Mouse (Mus musculus): Measurements from ENCODE around the gene Pard6b. TPM values are rescaled to one million over a fixed set of nuclear protein-coding genes. Genes with fewer than 3 reads are reported as not detected.

Gene Pard6b
- polyA plus RNA-seq, 1 experiment from 2014 or later = 2.9 TPM

GRCm38 (mm10) chr2:168119123-168119522 lies 38.3 kb downstream of the Pard6b start:
- H3K4me2 ChIP-seq (ENCODE audit: low read depth, low read length) = no peak overlapping the region
- H3K4me3 ChIP-seq (ENCODE audit: low read depth, low read length) = no peak overlapping the region
- no peak overlapping the region for H3K27ac ChIP-seq (replicated peaks; ENCODE audit: low read depth, low read length)
- DNase-seq (ENCODE audit: low spot score) (no peak), ATAC-seq (ENCODE audit: low read depth) (no peak)
- 61% methylated on average over 10 of the region's 12 CpGs for WGBS
- H3K36me3 ChIP-seq (ENCODE audit: control insufficient read depth, insufficient read depth, low read length) = no peaks in the 10 kb centered on the region
- no peaks in the 10 kb centered on the region for H3K9me3 ChIP-seq (ENCODE audit: control insufficient read depth, low read length)
- H3K9ac ChIP-seq (ENCODE audit: low read depth, low read length) = no peak overlapping the region
- no peaks in the 10 kb centered on the region for H3K27me3 ChIP-seq (replicated peaks; ENCODE audit: control insufficient read depth, insufficient read depth, low read length)
- H3K4me1 ChIP-seq (ENCODE audit: control insufficient read depth, insufficient read depth, low read length) = peaks cover 18% of the 10 kb centered on the region; the same call in 1 of the 2 replicates

- Histone ChIP-seq H3K27me3 (replicated peaks; ENCODE audit: control insufficient read depth, insufficient read depth, low read length) (no peaks in the 10 kb centered on the region), H3K9me3 (ENCODE audit: control insufficient read depth, low read length) (no peaks in the 10 kb centered on the region), H3K36me3 (ENCODE audit: control insufficient read depth, insufficient read depth, low read length) (no peaks in the 10 kb centered on the region), H3K4me2 (ENCODE audit: low read depth, low read length) (no peak overlapping the region), H3K9ac (ENCODE audit: low read depth, low read length) (no peak overlapping the region), H3K4me1 (ENCODE audit: control insufficient read depth, insufficient read depth, low read length) (peaks cover 9% of the 10 kb centered on the region; the same call in 1 of the 2 replicates), H3K27ac (replicated peaks; ENCODE audit: low read depth, low read length) (no peak overlapping the region), H3K4me3 (ENCODE audit: low read depth, low read length) (no peak overlapping the region)
- ATAC-seq (ENCODE audit: low read depth) (no peak), DNase-seq (ENCODE audit: low spot score) (no peak)
- WGBS = 86% methylated on average over 4 of the region's 4 CpGs
Observed at GRCm38 (mm10) chr2:168120906-168121305, 40.1 kb downstream of the Pard6b start.

- ATAC-seq (ENCODE audit: low read depth) (no peak), DNase-seq (ENCODE audit: low spot score) (no peak)
- no peak overlapping the region for H3K9ac ChIP-seq (ENCODE audit: low read depth, low read length)
- no peak overlapping the region for H3K27ac ChIP-seq (replicated peaks; ENCODE audit: low read depth, low read length)
- H3K4me1 ChIP-seq (ENCODE audit: control insufficient read depth, insufficient read depth, low read length) = no peaks in the 10 kb centered on the region
- H3K27me3 ChIP-seq (replicated peaks; ENCODE audit: control insufficient read depth, insufficient read depth, low read length) = no peaks in the 10 kb centered on the region
- no peaks in the 10 kb centered on the region for H3K9me3 ChIP-seq (ENCODE audit: control insufficient read depth, low read length)
- H3K4me2 ChIP-seq (ENCODE audit: low read depth, low read length) = no peak overlapping the region
- no peak overlapping the region for H3K4me3 ChIP-seq (ENCODE audit: low read depth, low read length)
- 84% methylated on average over 6 of the region's 6 CpGs for WGBS
- H3K36me3 ChIP-seq (ENCODE audit: control insufficient read depth, insufficient read depth, low read length) = no peaks in the 10 kb centered on the region
Observed at GRCm38 (mm10) chr2:168123652-168124051, 42.8 kb downstream of the Pard6b start.

GRCm38 (mm10) chr2:168125288-168126089 lies 44.7 kb downstream of the Pard6b start:
- Histone ChIP-seq H3K27me3 (replicated peaks; ENCODE audit: control insufficient read depth, insufficient read depth, low read length) (no peaks in the 10 kb centered on the region), H3K36me3 (ENCODE audit: control insufficient read depth, insufficient read depth, low read length) (no peaks in the 10 kb centered on the region), H3K9ac (ENCODE audit: low read depth, low read length) (no peak overlapping the region), H3K4me1 (ENCODE audit: control insufficient read depth, insufficient read depth, low read length) (no peaks in the 10 kb centered on the region), H3K9me3 (ENCODE audit: control insufficient read depth, low read length) (no peaks in the 10 kb centered on the region), H3K27ac (replicated peaks; ENCODE audit: low read depth, low read length) (no peak overlapping the region), H3K4me2 (ENCODE audit: low read depth, low read length) (no peak overlapping the region), H3K4me3 (ENCODE audit: low read depth, low read length) (no peak overlapping the region)
- ATAC-seq (ENCODE audit: low read depth) = no peak
- DNase-seq (ENCODE audit: low spot score) = no peak
- 31% methylated on average over 11 of the region's 11 CpGs for WGBS

- Histone ChIP-seq H3K4me3 (ENCODE audit: low read depth, low read length) (no peak overlapping the region), H3K27me3 (replicated peaks; ENCODE audit: control insufficient read depth, insufficient read depth, low read length) (no peaks in the 10 kb centered on the region), H3K9ac (ENCODE audit: low read depth, low read length) (no peak overlapping the region), H3K4me2 (ENCODE audit: low read depth, low read length) (no peak overlapping the region), H3K27ac (replicated peaks; ENCODE audit: low read depth, low read length) (0 out of 2 replicates have a peak overlapping the region, but pooled peaks have one; percentile 62), H3K36me3 (ENCODE audit: control insufficient read depth, insufficient read depth, low read length) (no peaks in the 10 kb centered on the region), H3K4me1 (ENCODE audit: control insufficient read depth, insufficient read depth, low read length) (no peaks in the 10 kb centered on the region), H3K9me3 (ENCODE audit: control insufficient read depth, low read length) (no peaks in the 10 kb centered on the region)
- 86% methylated on average over 14 of the region's 14 CpGs for WGBS
- no peak for ATAC-seq (ENCODE audit: low read depth)
- DNase-seq (ENCODE audit: low spot score) = no peak
Observed at GRCm38 (mm10) chr2:168127767-168128166, 47.0 kb downstream of the Pard6b start.

- Histone ChIP-seq H3K9ac (ENCODE audit: low read depth, low read length) (no peak overlapping the region), H3K27me3 (replicated peaks; ENCODE audit: control insufficient read depth, insufficient read depth, low read length) (no peaks in the 10 kb centered on the region), H3K4me3 (ENCODE audit: low read depth, low read length) (no peak overlapping the region), H3K4me2 (ENCODE audit: low read depth, low read length) (no peak overlapping the region), H3K4me1 (ENCODE audit: control insufficient read depth, insufficient read depth, low read length) (no peaks in the 10 kb centered on the region), H3K9me3 (ENCODE audit: control insufficient read depth, low read length) (no peaks in the 10 kb centered on the region), H3K27ac (replicated peaks; ENCODE audit: low read depth, low read length) (peak overlapping the region; percentile 62; the same call in 1 of the 2 replicates), H3K36me3 (ENCODE audit: control insufficient read depth, insufficient read depth, low read length) (no peaks in the 10 kb centered on the region)
- ATAC-seq (ENCODE audit: low read depth) (peak; percentile 96), DNase-seq (ENCODE audit: low spot score) (peak; percentile 93)
- 30% methylated on average over 11 of the region's 14 CpGs for WGBS
Observed at GRCm38 (mm10) chr2:168128211-168128859, 47.5 kb downstream of the Pard6b start.

GRCm38 (mm10) chr2:168130046-168130445 lies 49.2 kb downstream of the Pard6b start:
- Histone ChIP-seq H3K36me3 (ENCODE audit: control insufficient read depth, insufficient read depth, low read length) (no peaks in the 10 kb centered on the region), H3K9ac (ENCODE audit: low read depth, low read length) (no peak overlapping the region), H3K4me3 (ENCODE audit: low read depth, low read length) (no peak overlapping the region), H3K27me3 (replicated peaks; ENCODE audit: control insufficient read depth, insufficient read depth, low read length) (no peaks in the 10 kb centered on the region), H3K27ac (replicated peaks; ENCODE audit: low read depth, low read length) (no peak overlapping the region), H3K4me2 (ENCODE audit: low read depth, low read length) (no peak overlapping the region), H3K4me1 (ENCODE audit: control insufficient read depth, insufficient read depth, low read length) (no peaks in the 10 kb centered on the region), H3K9me3 (ENCODE audit: control insufficient read depth, low read length) (no peaks in the 10 kb centered on the region)
- 87% methylated on average over 3 of the region's 3 CpGs for WGBS
- ATAC-seq (ENCODE audit: low read depth) = no peak
- no peak for DNase-seq (ENCODE audit: low spot score)

- 73% methylated on average over 15 of the region's 15 CpGs for WGBS
- no peaks in the 10 kb centered on the region for H3K36me3 ChIP-seq (ENCODE audit: control insufficient read depth, insufficient read depth, low read length)
- H3K9ac ChIP-seq (ENCODE audit: low read depth, low read length) = no peak overlapping the region
- no peak for ATAC-seq (ENCODE audit: low read depth)
- H3K27ac ChIP-seq (replicated peaks; ENCODE audit: low read depth, low read length) = no peak overlapping the region
- no peak overlapping the region for H3K4me2 ChIP-seq (ENCODE audit: low read depth, low read length)
- no peaks in the 10 kb centered on the region for H3K9me3 ChIP-seq (ENCODE audit: control insufficient read depth, low read length)
- no peaks in the 10 kb centered on the region for H3K4me1 ChIP-seq (ENCODE audit: control insufficient read depth, insufficient read depth, low read length)
- DNase-seq (ENCODE audit: low spot score) = no peak
- H3K27me3 ChIP-seq (replicated peaks; ENCODE audit: control insufficient read depth, insufficient read depth, low read length) = no peaks in the 10 kb centered on the region
- no peak overlapping the region for H3K4me3 ChIP-seq (ENCODE audit: low read depth, low read length)
Observed at GRCm38 (mm10) chr2:168137161-168137560, 56.4 kb downstream of the Pard6b start.

All from embryonic facial prominence, embryonic 14.5 days (tissue).